9 mouse cellular contexts compared by ENCODE assay signal in the genomic region with DNA sequence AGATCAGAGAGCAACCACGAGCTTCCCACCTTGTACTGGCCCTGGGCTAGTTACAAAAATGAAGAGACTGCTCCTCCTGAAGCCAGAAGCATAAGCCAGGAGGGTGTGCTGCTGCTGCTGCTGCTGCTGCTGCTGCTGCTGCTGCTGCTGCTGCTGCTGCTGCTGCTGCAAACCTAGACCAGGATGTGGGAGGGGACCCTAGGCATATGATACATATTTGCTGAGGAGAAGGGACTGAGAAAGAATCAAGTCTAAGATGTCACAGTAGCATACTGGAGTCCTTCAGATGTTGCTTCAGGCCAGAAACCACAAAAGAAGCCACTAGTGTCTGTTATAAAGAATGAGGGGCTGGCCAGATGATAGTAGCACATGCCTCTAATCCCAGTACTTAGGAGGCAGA. TPM values are rescaled to one million over a fixed set of nuclear protein-coding genes. Genes with fewer than 3 reads are reported as not detected.
DNase-seq lines count a peak whose midpoint lies in the region; ATAC-seq lines count a peak whose summit lies in the region.
"Had no signal": no experiment of that assay in that cellular context is flagged by ENCODE, and none has a peak within 500 bp of the region (broad histone marks: within the 10 kb centered on the region; RNA-seq: fewer than 3 reads in every experiment).

No protein-coding gene starts in this region.

- no peak overlapping the region for H3K4me3 ChIP-seq in heart, embryonic 14.5 days (ENCODE audit: control insufficient read depth in 1 of 2, insufficient read depth in 1 of 2, low read depth in 1 of 2, low read length in 2 of 2)
- no peak overlapping the region for H3K4me3 ChIP-seq in limb, embryonic 13.5 days
- H3K4me3 ChIP-seq in neural tube, embryonic 15.5 days (replicated peaks) = no peak overlapping the region

- 23% methylated on average over 1 of the region's 1 CpGs for WGBS in heart, embryonic 14.5 days
- 8% methylated on average over 1 of the region's 1 CpGs for WGBS in limb, embryonic 13.5 days
- 34% methylated on average over 1 of the region's 1 CpGs for WGBS in neural tube, embryonic 15.5 days

- H3K36me3 ChIP-seq in heart, embryonic 14.5 days (ENCODE audit: control insufficient read depth, insufficient read depth, low read length) = no peaks in the 10 kb centered on the region
- no peaks in the 10 kb centered on the region for H3K36me3 ChIP-seq in limb, embryonic 13.5 days
- H3K36me3 ChIP-seq in neural tube, embryonic 15.5 days = no peaks in the 10 kb centered on the region

- H3K27ac ChIP-seq in heart, embryonic 14.5 days (replicated peaks in 1 of 2; ENCODE audit: control insufficient read depth in 1 of 2, insufficient read depth in 1 of 2, low read depth in 2 of 2, low read length in 2 of 2) = peak overlapping the region; percentile 28 to 64; a peak in 3 of 4 replicates
- no peak overlapping the region for H3K27ac ChIP-seq in limb, embryonic 13.5 days
- no peak overlapping the region for H3K27ac ChIP-seq in neural tube, embryonic 15.5 days (replicated peaks)

- DNase-seq in heart, adult 18-20 months = no peak
- peak; percentile 34 for DNase-seq in thymus, postnatal 25 days
- no peak for DNase-seq in thymus, postnatal 10 days (ENCODE audit: low spot score in 2 of 2)
- DNase-seq in right cerebral cortex, postnatal 4 days = no peak
- no peak for DNase-seq in frontal cortex, postnatal 25 days (ENCODE audit: low spot score in 2 of 2)

- H3K4me2 ChIP-seq in heart, embryonic 14.5 days (ENCODE audit: low read length) = peak overlapping the region; percentile 21
- H3K4me2 ChIP-seq in limb, embryonic 13.5 days (replicated peaks) = 0 out of 2 replicates have a peak overlapping the region, but pooled peaks have one; percentile 7
- no peak overlapping the region for H3K4me2 ChIP-seq in neural tube, embryonic 15.5 days

- H3K27me3 ChIP-seq in heart, embryonic 14.5 days (ENCODE audit: control insufficient read depth, insufficient read depth, low read length) = no peaks in the 10 kb centered on the region
- H3K27me3 ChIP-seq in limb, embryonic 13.5 days = no peaks in the 10 kb centered on the region
- no peaks in the 10 kb centered on the region for H3K27me3 ChIP-seq in neural tube, embryonic 15.5 days (replicated peaks)

- no peak for ATAC-seq in heart, embryonic 14.5 days (ENCODE audit: insufficient number of reproducible peaks, insufficient read depth, low FRiP score, low read depth)
- ATAC-seq in limb, embryonic 13.5 days (ENCODE audit: low FRiP score, low read depth) = no peak
- ATAC-seq in neural tube, embryonic 15.5 days (ENCODE audit: low FRiP score) = no peak

- H3K9ac ChIP-seq in heart, embryonic 14.5 days (ENCODE audit: low read length) = no peak overlapping the region
- H3K9ac ChIP-seq in limb, embryonic 13.5 days = no peak overlapping the region
- no peak overlapping the region for H3K9ac ChIP-seq in neural tube, embryonic 15.5 days (replicated peaks)

- H3K9me3 ChIP-seq in heart, embryonic 14.5 days (ENCODE audit: control insufficient read depth, low read length) = no peaks in the 10 kb centered on the region
- no peaks in the 10 kb centered on the region for H3K9me3 ChIP-seq in limb, embryonic 13.5 days
- no peaks in the 10 kb centered on the region for H3K9me3 ChIP-seq in neural tube, embryonic 15.5 days (replicated peaks)

- H3K4me1 ChIP-seq in heart, embryonic 14.5 days (ENCODE audit: control insufficient read depth in 2 of 2, insufficient read depth in 2 of 2, low read length in 2 of 2) = peaks cover 15 to 26% of the 10 kb centered on the region in 2 experiments
- H3K4me1 ChIP-seq in limb, embryonic 13.5 days = peaks cover 19% of the 10 kb centered on the region
- H3K4me1 ChIP-seq in neural tube, embryonic 15.5 days = peaks cover 11% of the 10 kb centered on the region

RNA-seq across cellular contexts. Expression of a gene that starts 10.7 kb away (rescaled TPM):
- 515 and 529 TPM in 2 replicates for polyA plus RNA-seq in heart, embryonic 14.5 days (2014; fragmentation: Nextera tagmentation; extraction: Ambion mirVana)
- 100 to 1,000 TPM; 143 to 147 TPM for total RNA-seq in heart, adult 18-20 months (2021)
- 748 and 758 TPM in 2 replicates for polyA plus RNA-seq in limb, embryonic 13.5 days (2015; fragmentation: Nextera tagmentation; extraction: Ambion mirVana)
- polyA plus RNA-seq in neural tube, embryonic 15.5 days (2015; fragmentation: Nextera tagmentation; extraction: Ambion mirVana) = 923 and 961 TPM in 2 replicates

RNA-seq across cellular contexts. Expression of a gene that starts 41.4 kb away (rescaled TPM):
- not detected in 2 replicates for polyA plus RNA-seq in heart, embryonic 14.5 days (2014; fragmentation: Nextera tagmentation; extraction: Ambion mirVana)
- not detected for total RNA-seq in heart, adult 18-20 months (2021)
- not detected in 2 replicates for polyA plus RNA-seq in limb, embryonic 13.5 days (2015; fragmentation: Nextera tagmentation; extraction: Ambion mirVana)
- not detected in 2 replicates for polyA plus RNA-seq in neural tube, embryonic 15.5 days (2015; fragmentation: Nextera tagmentation; extraction: Ambion mirVana)
- polyA plus RNA-seq: large intestine, adult 2 months had no signal

Comparison
In these comparisons a context has a peak if more than half of its experiments do, and no peak if none do; other contexts are left out.
1. H3K27ac ChIP-seq: peak in heart, embryonic 14.5 days (2 of 2); none in limb, embryonic 13.5 days (single experiment) and neural tube, embryonic 15.5 days (single experiment).